Mouse (Mus musculus): ENCODE results near the gene Pafah1b3. TPM values are rescaled to one million over a fixed set of nuclear protein-coding genes. Genes with fewer than 3 reads are reported as not detected.

The Pafah1b3 gene
- polyA plus RNA-seq, 1 experiment from 2014 or later: 189 TPM

GRCm38 (mm10) chr7:25248846-25249313 is 48.9 kb downstream of the Pafah1b3 start:
- WGBS: under 1% methylated on average over 25 of the region's 25 CpGs
- peak overlapping the region; percentile 95 for H3K27ac ChIP-seq
- peaks cover 61% of the 10 kb centered on the region for H3K4me1 ChIP-seq
- no peak for DNase-seq (ENCODE audit: low spot score)
- peaks cover 32% of the 10 kb centered on the region for H3K36me3 ChIP-seq
- no peaks in the 10 kb centered on the region for H3K27me3 ChIP-seq (ENCODE audit: insufficient read depth, poor library complexity, severe bottlenecking)
- peak overlapping the region; percentile 96 for H3K4me3 ChIP-seq
- no peaks in the 10 kb centered on the region for H3K9me3 ChIP-seq

GRCm38 (mm10) chr7:25248018-25248647 is 49.7 kb downstream of the Pafah1b3 start:
- peak; percentile 86 for DNase-seq (ENCODE audit: low spot score)
- Histone ChIP-seq H3K4me1 (peaks cover 67% of the 10 kb centered on the region), H3K27ac (peak overlapping the region; percentile 95), H3K9me3 (no peaks in the 10 kb centered on the region), H3K36me3 (peaks cover 39% of the 10 kb centered on the region), H3K4me3 (peak overlapping the region; percentile 96), H3K27me3 (ENCODE audit: insufficient read depth, poor library complexity, severe bottlenecking) (no peaks in the 10 kb centered on the region)
- 1% methylated on average over 18 of the region's 18 CpGs for WGBS

- Histone ChIP-seq H3K27me3 (ENCODE audit: insufficient read depth, poor library complexity, severe bottlenecking) (no peaks in the 10 kb centered on the region), H3K27ac (peak overlapping the region; percentile 95), H3K36me3 (peaks cover 46% of the 10 kb centered on the region), H3K4me1 (peaks cover 67% of the 10 kb centered on the region), H3K4me3 (peak overlapping the region; percentile 96), H3K9me3 (no peaks in the 10 kb centered on the region)
- DNase-seq (ENCODE audit: low spot score): no peak
- WGBS: 17% methylated on average over 3 of the region's 3 CpGs
Measured at GRCm38 (mm10) chr7:25247498-25247897, 50.3 kb downstream of the Pafah1b3 start.

GRCm38 (mm10) chr7:25246759-25247137 is 51.0 kb downstream of the Pafah1b3 start:
- no peak for DNase-seq (ENCODE audit: low spot score)
- 48% methylated on average over 4 of the region's 4 CpGs for WGBS
- Histone ChIP-seq H3K36me3 (peaks cover 49% of the 10 kb centered on the region), H3K27ac (peak overlapping the region; percentile 95), H3K27me3 (ENCODE audit: insufficient read depth, poor library complexity, severe bottlenecking) (no peaks in the 10 kb centered on the region), H3K4me3 (peak overlapping the region; percentile 96), H3K4me1 (peaks cover 63% of the 10 kb centered on the region), H3K9me3 (no peaks in the 10 kb centered on the region)

GRCm38 (mm10) chr7:25246079-25246758 is 51.6 kb downstream of the Pafah1b3 start:
- DNase-seq (ENCODE audit: low spot score): no peak
- Histone ChIP-seq H3K4me3 (peak overlapping the region; percentile 96), H3K9me3 (no peaks in the 10 kb centered on the region), H3K27ac (peak overlapping the region; percentile 95), H3K4me1 (peaks cover 61% of the 10 kb centered on the region), H3K36me3 (peaks cover 49% of the 10 kb centered on the region), H3K27me3 (ENCODE audit: insufficient read depth, poor library complexity, severe bottlenecking) (no peaks in the 10 kb centered on the region)
- 62% methylated on average over 20 of the region's 20 CpGs for WGBS

Other genes with a start within 250 kb of the Pafah1b3 start
- gene Grik5, start 225.6 kb downstream of the Pafah1b3 start, polyA plus RNA-seq (2016; fragmentation: Nextera tagmentation; extraction: Ambion mirVana): 4.7 and 6.6 TPM in 2 replicates
- gene Zfp574, start 225.4 kb downstream of the Pafah1b3 start, polyA plus RNA-seq (2016; fragmentation: Nextera tagmentation; extraction: Ambion mirVana): 25.0 and 30.2 TPM in 2 replicates
- 0.73 and 0.74 TPM in 2 replicates for gene Pou2f2, start 118.3 kb downstream of the Pafah1b3 start, polyA plus RNA-seq (2016; fragmentation: Nextera tagmentation; extraction: Ambion mirVana)
- gene Dedd2, start 77.4 kb downstream of the Pafah1b3 start, polyA plus RNA-seq (2016; fragmentation: Nextera tagmentation; extraction: Ambion mirVana): 6.7 and 8.1 TPM in 2 replicates
- 2.5 and 3.0 TPM in 2 replicates for gene Zfp526, start 76.6 kb downstream of the Pafah1b3 start, polyA plus RNA-seq (2016; fragmentation: Nextera tagmentation; extraction: Ambion mirVana)
- gene Gsk3a, start 60.1 kb downstream of the Pafah1b3 start, polyA plus RNA-seq (2016; fragmentation: Nextera tagmentation; extraction: Ambion mirVana): 8.2 and 11.9 TPM in 2 replicates
- 9.2 and 17.9 TPM in 2 replicates for gene Erf, start 47.2 kb downstream of the Pafah1b3 start, polyA plus RNA-seq (2016; fragmentation: Nextera tagmentation; extraction: Ambion mirVana)
- 17.0 and 28.7 TPM in 2 replicates for gene Cic, start 30.3 kb downstream of the Pafah1b3 start, polyA plus RNA-seq (2016; fragmentation: Nextera tagmentation; extraction: Ambion mirVana)
- gene Prr19, start 3.4 kb upstream of the Pafah1b3 start, polyA plus RNA-seq (2016; fragmentation: Nextera tagmentation; extraction: Ambion mirVana): 0.26 and 0.65 TPM in 2 replicates
- 0.09 and 0.63 TPM in 2 replicates for gene Tmem145, start 8.1 kb upstream of the Pafah1b3 start, polyA plus RNA-seq (2016; fragmentation: Nextera tagmentation; extraction: Ambion mirVana)
- 10.4 and 11.2 TPM in 2 replicates for gene Megf8, start 19.2 kb upstream of the Pafah1b3 start, polyA plus RNA-seq (2016; fragmentation: Nextera tagmentation; extraction: Ambion mirVana)
- not detected in 2 replicates for gene Cnfn, start 71.7 kb upstream of the Pafah1b3 start, polyA plus RNA-seq (2016; fragmentation: Nextera tagmentation; extraction: Ambion mirVana)
- 3.3 and 4.7 TPM in 2 replicates for gene Lipe, start 100.7 kb upstream of the Pafah1b3 start, polyA plus RNA-seq (2016; fragmentation: Nextera tagmentation; extraction: Ambion mirVana)
- 0.32 and 0.36 TPM in 2 replicates for gene Cxcl17, start 114.9 kb upstream of the Pafah1b3 start, polyA plus RNA-seq (2016; fragmentation: Nextera tagmentation; extraction: Ambion mirVana)
- 1.3 and 1.6 TPM in 2 replicates for gene Ceacam1, start 179.6 kb upstream of the Pafah1b3 start, polyA plus RNA-seq (2016; fragmentation: Nextera tagmentation; extraction: Ambion mirVana)
- gene Ceacam2, start 241.9 kb upstream of the Pafah1b3 start, polyA plus RNA-seq (2016; fragmentation: Nextera tagmentation; extraction: Ambion mirVana): not detected in 2 replicates